Mouse (Mus musculus) forebrain, embryonic 14.5 days (tissue): ENCODE data around the gene Spen. TPM values are rescaled to one million over a fixed set of nuclear protein-coding genes. Genes with fewer than 3 reads are reported as not detected.

Source experiments
- ATAC-seq: fragments of 200-750 bp; cut with Nextera tagmentation; 2 replicates; pipeline ENCODE4 v1.8.0; 2017; ENCODE audit warnings: mild to moderate bottlenecking, moderate library complexity
- DNase-seq: peaks from one replicate; pipeline ENCODE4 v3.0.0-alpha.2; 2015; ENCODE audit warnings: low spot score
- H3K27ac ChIP-seq: fragments of 300-500 bp; sonication (generic); 2 replicates; pipeline ENCODE4 v1.5.1; 2014; ENCODE audit warnings: low read depth, mild to moderate bottlenecking, control low read depth, low read length, moderate library complexity
- H3K27me3 ChIP-seq: fragments of 300-500 bp; sonication (generic); replicated peaks from 2 replicates; pipeline ENCODE4 v1.6.1; 2014; ENCODE audit warnings: low read length, control low read depth, mixed read lengths; ENCODE audit not compliant: control insufficient read depth, insufficient read depth
- H3K36me3 ChIP-seq: fragments of 300-500 bp; sonication (generic); 2 replicates; pipeline ENCODE4 v1.6.1; 2014; ENCODE audit warnings: low read length, control low read depth; ENCODE audit not compliant: control insufficient read depth, insufficient read depth
- H3K4me1 ChIP-seq: fragments of 300-500 bp; sonication (generic); 2 replicates; pipeline ENCODE4 v1.6.1; 2014; ENCODE audit warnings: antibody characterized with exemption, low read length, control low read depth; ENCODE audit not compliant: control insufficient read depth, insufficient read depth
- H3K4me2 ChIP-seq: fragments of 300-500 bp; sonication (generic); 2 replicates; pipeline ENCODE4 v1.6.1; 2014; ENCODE audit warnings: mild to moderate bottlenecking, control low read depth, low read length
- H3K4me3 ChIP-seq: fragments of 300-500 bp; sonication (generic); 2 replicates; pipeline ENCODE4 v1.5.1; 2014; ENCODE audit warnings: low read depth, low read length, control low read depth
- H3K9ac ChIP-seq: fragments of 300-500 bp; sonication (generic); 2 replicates; pipeline ENCODE4 v1.6.1; 2014; ENCODE audit warnings: mild to moderate bottlenecking, low read length, control low read depth, moderate library complexity
- H3K9me3 ChIP-seq: fragments of 300-500 bp; sonication (generic); replicated peaks from 2 replicates; pipeline ENCODE4 v1.6.1; 2016; ENCODE audit warnings: low read length, control low read depth, mixed read lengths; ENCODE audit not compliant: control insufficient read depth
- WGBS: fragments of 180-500 bp; shearing (Covaris S2); extraction: QIAGEN DNeasy Blood & Tissue Kit; methylation state at CpG from one replicate; pipeline ENCODE4 v1.1.7; 2014; 5-methylcytosine and 5-hydroxymethylcytosine counted together
- polyA plus RNA-seq: library from polyadenylated mRNA; unstranded; fragments of >200 nt; fragmentation: Nextera tagmentation; extraction: Ambion mirVana; gene quantifications from 2 replicates; pipeline ENCODE4 v1.2.1, GENCODE M21; 2014

Gene Spen
- polyA plus RNA-seq, 1 experiment from 2014 or later = 10.7 TPM

DNA sequence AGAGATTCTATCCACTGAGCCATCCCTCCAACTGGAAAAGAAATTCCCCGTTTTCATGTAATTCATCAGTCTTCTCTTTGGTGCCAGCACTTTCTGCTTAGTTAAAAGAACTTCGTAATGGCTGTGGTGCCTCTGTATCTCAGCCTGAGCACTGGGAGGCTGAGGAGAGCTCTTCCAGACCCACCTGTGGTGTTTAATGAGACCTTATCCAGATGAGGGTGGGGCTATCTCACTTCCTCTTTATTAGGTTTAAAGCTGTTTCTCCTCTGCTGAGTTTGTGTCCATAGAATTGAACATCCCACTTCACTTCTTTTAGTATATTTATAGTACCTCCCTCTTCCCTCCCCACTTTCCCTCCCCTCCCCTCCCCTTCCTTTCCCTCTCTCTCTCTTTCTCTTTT lies 87.1 kb downstream of the Spen start:
- Histone ChIP-seq H3K4me1 (no peaks in the 10 kb centered on the region), H3K9me3 (no peaks in the 10 kb centered on the region), H3K9ac (no peak overlapping the region), H3K27me3 (no peaks in the 10 kb centered on the region), H3K27ac (no peak overlapping the region), H3K4me2 (no peak overlapping the region), H3K4me3 (no peak overlapping the region), H3K36me3 (peaks cover 70% of the 10 kb centered on the region)
- ATAC-seq = no peak
- DNase-seq = no peak
- 93% methylated on average over 2 of the region's 2 CpGs for WGBS

DNA sequence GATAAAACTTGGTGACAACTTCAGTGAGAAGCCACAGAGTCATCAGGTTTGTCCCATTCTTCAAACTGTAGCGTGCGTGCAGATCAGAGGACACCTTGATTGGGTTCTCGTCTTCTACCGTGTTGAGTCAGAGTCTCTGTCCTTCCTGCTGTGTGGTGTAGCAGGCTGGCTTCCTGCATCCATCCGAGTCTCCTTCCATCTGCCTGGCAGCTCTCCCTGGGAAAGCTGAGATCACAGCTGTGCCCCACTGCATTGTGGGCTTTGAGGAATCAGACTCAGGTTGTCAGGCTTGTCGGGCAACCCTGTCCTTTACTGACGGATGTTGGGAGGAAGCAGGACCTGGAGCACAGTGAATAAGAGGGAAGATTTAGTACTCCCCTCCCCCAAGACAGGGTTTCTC lies 92.2 kb downstream of the Spen start:
- Histone ChIP-seq H3K27me3 (no peaks in the 10 kb centered on the region), H3K4me3 (no peak overlapping the region), H3K4me1 (peaks cover 4% of the 10 kb centered on the region), H3K4me2 (0 out of 2 replicates have a peak overlapping the region, but pooled peaks have one; percentile 7), H3K9ac (no peak overlapping the region), H3K9me3 (no peaks in the 10 kb centered on the region), H3K36me3 (peaks cover 39% of the 10 kb centered on the region), H3K27ac (no peak overlapping the region)
- ATAC-seq = no peak
- WGBS = 74% methylated on average over 7 of the region's 7 CpGs
- no peak for DNase-seq

DNA sequence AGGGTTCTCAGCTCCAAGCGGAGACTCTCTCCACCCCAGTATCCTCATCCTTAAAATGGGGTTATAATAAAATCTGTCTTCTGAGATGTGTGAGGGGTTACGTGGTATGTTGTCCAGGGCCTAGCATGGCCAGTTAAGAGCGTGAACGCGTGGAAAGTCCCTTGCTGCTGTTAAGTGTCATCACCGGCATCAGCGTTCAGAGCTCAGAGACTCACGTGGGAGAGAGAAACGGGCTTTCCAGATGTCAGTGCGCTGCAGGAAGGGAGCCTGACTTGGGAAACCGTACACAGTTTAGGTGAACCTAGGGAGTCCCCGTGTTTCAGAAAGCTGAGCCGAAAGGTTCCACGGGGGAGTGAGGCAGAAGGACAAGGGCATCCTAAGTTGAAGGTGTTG lies 93.1 kb downstream of the Spen start:
- WGBS = 14% methylated on average over 14 of the region's 14 CpGs
- no peak overlapping the region for H3K27ac ChIP-seq
- peak overlapping the region; percentile 95 for H3K9ac ChIP-seq
- peaks cover 4% of the 10 kb centered on the region for H3K4me1 ChIP-seq
- DNase-seq (no peak), ATAC-seq (no peak)
- H3K4me2 ChIP-seq = peak overlapping the region; percentile 50
- H3K27me3 ChIP-seq = no peaks in the 10 kb centered on the region
- peaks cover 36% of the 10 kb centered on the region for H3K36me3 ChIP-seq
- peak overlapping the region; percentile 96 for H3K4me3 ChIP-seq
- H3K9me3 ChIP-seq = no peaks in the 10 kb centered on the region

DNA sequence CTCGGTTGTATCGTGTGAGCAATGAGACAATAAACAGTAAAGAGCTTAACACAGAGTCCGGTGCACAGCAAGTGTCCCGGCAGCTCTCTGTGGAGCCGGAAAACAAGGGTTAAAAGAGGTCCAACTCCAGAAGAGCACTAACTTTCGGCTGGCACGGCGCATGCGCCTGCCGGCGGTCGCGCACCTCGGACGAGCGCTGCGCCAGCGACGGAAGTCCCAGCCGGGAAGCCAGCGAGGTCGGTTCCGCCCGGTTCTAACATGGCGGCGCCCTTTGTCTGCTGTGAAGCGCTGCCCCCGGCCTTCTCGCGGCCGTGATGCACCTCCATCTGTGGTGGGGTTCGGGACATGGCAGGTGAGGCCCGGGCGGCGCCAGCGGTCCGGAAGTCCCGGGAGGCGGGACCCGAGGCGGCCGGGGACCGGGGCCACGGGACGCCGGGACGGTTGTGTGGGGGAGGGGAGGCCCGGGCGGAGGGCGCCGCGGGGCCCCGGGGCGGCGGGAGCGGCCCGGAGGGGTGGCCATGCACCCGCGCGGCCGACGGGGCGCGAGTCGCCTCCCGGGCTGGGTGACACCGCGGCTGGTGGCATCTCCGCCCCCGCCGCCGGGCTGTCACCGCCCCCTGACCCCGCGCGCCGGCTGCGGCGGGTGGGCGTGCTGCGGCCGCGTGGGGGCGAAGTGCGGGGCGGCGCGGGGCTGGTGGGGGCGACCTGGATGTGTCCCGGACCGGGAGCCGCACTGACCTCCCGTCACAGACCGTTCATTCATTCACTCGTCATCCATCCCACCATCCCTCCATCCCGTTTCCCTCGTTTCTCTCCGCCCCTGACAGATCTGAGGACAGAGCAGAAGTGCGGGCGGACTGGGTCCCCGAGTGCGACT lies 93.7 kb downstream of the Spen start, which contains the start of gene Zbtb17:
Gene Zbtb17 (plus strand): TSS at position 204 of the 877 bp plus-strand sequence.
- H3K9me3 ChIP-seq = no peaks in the 10 kb centered on the region
- peak; percentile 96 for ATAC-seq

DNA sequence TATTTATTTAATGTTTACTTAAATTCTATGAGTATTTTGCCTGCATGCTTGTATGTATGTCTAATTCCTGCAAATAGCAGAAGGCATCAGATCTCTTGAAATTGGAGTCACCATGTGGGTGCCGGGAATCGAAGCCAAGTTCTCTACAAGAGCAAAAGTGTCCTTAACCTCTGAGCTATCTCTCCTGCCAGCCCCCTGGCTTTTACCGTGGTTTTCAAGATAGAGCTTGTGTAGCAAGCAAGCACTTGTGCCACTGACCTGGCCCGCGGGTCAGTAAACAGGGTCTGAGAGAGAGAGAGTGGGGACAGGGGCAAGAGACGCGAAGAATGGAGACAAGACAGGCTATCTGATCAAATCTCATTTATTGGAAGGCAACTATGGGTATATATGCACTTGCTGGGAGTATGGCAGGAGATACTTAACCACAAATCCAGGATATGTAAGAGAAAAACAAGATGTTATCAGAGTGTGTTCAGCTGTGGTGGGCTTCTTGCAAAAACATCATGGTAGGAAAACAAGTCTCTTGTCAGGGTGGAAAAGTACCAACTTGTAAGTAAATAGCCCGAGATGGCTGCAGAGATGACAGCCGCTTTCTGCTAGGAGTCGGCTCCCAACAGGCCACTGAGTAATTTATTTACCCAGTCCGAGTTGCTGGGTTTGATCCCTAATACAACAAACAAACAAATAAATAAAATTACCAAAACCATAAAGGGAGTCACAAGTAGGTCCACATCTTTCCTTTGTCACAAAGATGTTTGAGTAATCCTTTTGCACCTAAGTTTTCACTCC lies 94.6 kb downstream of the Spen start:
- DNase-seq = no peak
- Histone ChIP-seq H3K4me3 (peak overlapping the region; percentile 96), H3K27me3 (no peaks in the 10 kb centered on the region), H3K9me3 (no peaks in the 10 kb centered on the region), H3K4me1 (peaks cover 4% of the 10 kb centered on the region), H3K27ac (no peak overlapping the region), H3K36me3 (peaks cover 22% of the 10 kb centered on the region), H3K9ac (peak overlapping the region; percentile 95; the same call in 1 of the 2 replicates), H3K4me2 (peak overlapping the region; percentile 50)
- no peak for ATAC-seq
- 51% methylated on average over 11 of the region's 11 CpGs for WGBS

More for the DNA sequence above, 93.7 kb downstream of the Spen start, which contains the start of gene Zbtb17:
- peak within 1 kb of the TSS; percentile 95 for H3K9ac ChIP-seq
- peaks cover 31% of the 10 kb centered on the region for H3K36me3 ChIP-seq
- H3K4me1 ChIP-seq = peaks cover 4% of the 10 kb centered on the region
- under 1% methylated on average over 71 of the region's 102 CpGs for WGBS
- no peaks in the 10 kb centered on the region for H3K27me3 ChIP-seq
- peak within 1 kb of the TSS; percentile 83 for H3K27ac ChIP-seq
- peak within 1 kb of the TSS; percentile 96 for H3K4me3 ChIP-seq
- H3K4me2 ChIP-seq = peak within 1 kb of the TSS; percentile 50
- DNase-seq = peak; percentile 95

DNA sequence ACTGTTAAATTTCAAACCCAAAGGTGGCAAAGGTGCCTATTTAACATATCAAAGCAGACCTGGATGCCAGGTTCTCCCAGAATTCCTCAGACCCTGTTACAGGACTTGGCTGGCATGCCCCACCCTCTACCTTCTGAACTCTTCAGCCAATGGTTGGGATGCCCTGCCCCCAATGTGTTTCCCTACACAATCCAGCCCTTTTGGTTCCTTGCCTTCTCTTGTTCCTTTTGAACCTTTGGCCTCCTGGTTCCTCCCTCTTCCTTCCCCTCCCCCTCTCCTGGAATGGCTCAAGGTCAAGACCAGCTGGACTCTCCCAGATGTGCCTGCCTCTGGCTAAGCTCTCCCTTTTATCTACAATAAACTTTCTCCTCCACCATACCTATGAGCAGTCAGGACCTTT lies 97.5 kb downstream of the Spen start:
- H3K27me3 ChIP-seq = no peaks in the 10 kb centered on the region
- H3K9ac ChIP-seq = no peak overlapping the region
- H3K4me3 ChIP-seq = no peak overlapping the region
- H3K4me1 ChIP-seq = peaks cover 4% of the 10 kb centered on the region
- no peak for DNase-seq
- H3K36me3 ChIP-seq = no peaks in the 10 kb centered on the region
- no peak overlapping the region for H3K27ac ChIP-seq
- no peaks in the 10 kb centered on the region for H3K9me3 ChIP-seq
- ATAC-seq = no peak
- no peak overlapping the region for H3K4me2 ChIP-seq

DNA sequence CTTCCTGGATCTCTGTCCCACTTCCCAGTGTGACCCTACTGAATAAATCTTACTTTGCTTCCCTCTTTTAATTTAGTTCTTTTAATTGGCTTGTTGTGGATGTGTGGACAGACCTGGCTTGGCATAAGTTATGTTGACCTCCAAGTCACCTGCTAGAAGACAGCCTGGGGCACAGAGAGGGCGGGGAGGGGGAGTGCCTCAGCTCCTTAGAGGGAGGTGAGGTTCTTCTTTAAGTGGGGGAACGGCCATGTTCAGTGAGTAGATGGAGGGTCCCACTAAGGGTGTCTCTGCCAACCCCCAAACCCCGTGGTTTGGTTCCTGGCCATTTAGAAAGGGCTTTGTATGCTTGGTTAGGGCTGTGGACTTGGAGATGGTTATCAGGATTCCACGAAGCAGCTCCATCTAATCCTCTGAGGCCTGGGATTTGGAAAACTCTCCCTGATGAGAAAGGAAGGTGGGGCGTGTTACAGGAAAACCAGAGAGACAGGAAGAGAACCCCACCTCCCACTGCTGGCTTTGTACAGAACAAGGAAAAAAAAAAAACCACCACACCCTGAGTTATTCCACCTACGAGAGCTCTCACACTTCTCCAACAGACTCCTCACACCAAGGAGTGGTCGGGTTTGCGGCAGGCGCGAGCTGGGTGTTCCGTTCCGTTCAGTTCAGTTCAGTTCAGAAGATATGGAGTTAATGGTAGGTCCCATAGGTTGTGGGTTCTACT lies 99.2 kb downstream of the Spen start:
- H3K9me3 ChIP-seq = no peaks in the 10 kb centered on the region
- H3K36me3 ChIP-seq = no peaks in the 10 kb centered on the region
- H3K27me3 ChIP-seq = no peaks in the 10 kb centered on the region
- H3K4me1 ChIP-seq = no peaks in the 10 kb centered on the region
- H3K4me2 ChIP-seq = no peak overlapping the region
- no peak for ATAC-seq
- H3K27ac ChIP-seq = no peak overlapping the region
- DNase-seq = no peak
- 86% methylated on average over 12 of the region's 12 CpGs for WGBS
- no peak overlapping the region for H3K9ac ChIP-seq
- H3K4me3 ChIP-seq = no peak overlapping the region

DNA sequence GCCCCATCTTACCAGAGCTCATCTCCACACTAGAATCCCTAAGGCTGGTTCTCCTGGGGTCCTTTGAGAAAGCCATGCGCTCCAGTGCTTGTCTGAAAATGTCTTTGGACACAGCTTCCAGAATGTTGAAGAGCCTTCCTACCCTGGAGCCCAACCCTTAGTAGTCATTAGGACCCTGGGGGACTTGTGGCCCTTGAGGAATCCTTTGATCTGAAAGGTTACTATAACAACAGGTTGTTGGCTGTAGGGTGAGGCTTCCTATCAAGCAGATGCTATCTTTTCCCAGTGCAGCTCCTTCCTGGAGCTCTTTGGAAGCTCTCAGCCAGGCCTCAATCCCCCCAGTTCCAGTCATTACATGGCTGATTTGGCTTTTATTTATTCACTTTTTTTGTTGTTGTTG lies 102.4 kb downstream of the Spen start, which contains the start of gene Srarp:
Gene Srarp (minus strand): TSS at position 132 of the 400 bp plus-strand sequence.
- H3K9me3 ChIP-seq = no peaks in the 10 kb centered on the region
- H3K9ac ChIP-seq = no peak within 1 kb of the TSS
- H3K4me3 ChIP-seq = no peak within 1 kb of the TSS
- no peaks in the 10 kb centered on the region for H3K36me3 ChIP-seq
- H3K27ac ChIP-seq = no peak within 1 kb of the TSS
- H3K4me2 ChIP-seq = no peak within 1 kb of the TSS
- H3K27me3 ChIP-seq = no peaks in the 10 kb centered on the region
- DNase-seq = no peak
- WGBS = 92% methylated on average over 1 of the region's 1 CpGs
- ATAC-seq = no peak
- no peaks in the 10 kb centered on the region for H3K4me1 ChIP-seq
